Mouse (Mus musculus) layer of hippocampus, adult 8-10 months (tissue): ENCODE data around the gene Gabrb2. TPM values are rescaled to one million over a fixed set of nuclear protein-coding genes. Genes with fewer than 3 reads are reported as not detected.

Source experiments
- DNase-seq, 2 experiments: peaks; one replicate each; pipeline ENCODE4 v3.0.0; 2022; ENCODE audit warnings: low spot score in 2 of 2
- total RNA-seq, 4 experiments: library from RNA; stranded (reverse); gene quantifications; 2 replicates each; pipeline ENCODE4 v1.2.4; 2022

The Gabrb2 gene
- total RNA-seq: 100 to 1,000 TPM; 137 to 162 (median 148) TPM

GRCm38 (mm10) chr11:42418996-42419782 lies at the start of gene Gabrb2:
Gene Gabrb2, plus strand, starts transcription at chr11:42419757.
- peak; percentile 9 to 18 for DNase-seq

GRCm38 (mm10) chr11:42378983-42379382 lies 40.6 kb upstream of the Gabrb2 start:
- DNase-seq: no peak

GRCm38 (mm10) chr11:42386486-42386885 lies 33.1 kb upstream of the Gabrb2 start:
- DNase-seq: no peak

GRCm38 (mm10) chr11:42390682-42391290 lies 28.8 kb upstream of the Gabrb2 start:
- DNase-seq: peak; percentile 36 to 54

GRCm38 (mm10) chr11:42393451-42393850 lies 26.1 kb upstream of the Gabrb2 start:
- no peak for DNase-seq

- peak; percentile 54 to 64 for DNase-seq
Observed at GRCm38 (mm10) chr11:42419791-42420633, 455 bp downstream of the Gabrb2 start.

GRCm38 (mm10) chr11:42420634-42421470 lies 1.3 kb downstream of the Gabrb2 start:
- peak; percentile 52 to 69 for DNase-seq

GRCm38 (mm10) chr11:42423231-42423630 lies 3.7 kb downstream of the Gabrb2 start:
- DNase-seq: peak; percentile 23 to 33

GRCm38 (mm10) chr11:42431495-42431894 lies 11.9 kb downstream of the Gabrb2 start:
- no peak for DNase-seq

- no peak for DNase-seq
Observed at GRCm38 (mm10) chr11:42438978-42439377, 19.4 kb downstream of the Gabrb2 start.

GRCm38 (mm10) chr11:42443641-42444040 lies 24.1 kb downstream of the Gabrb2 start:
- DNase-seq: no peak

- no peak for DNase-seq
Observed at GRCm38 (mm10) chr11:42448929-42449328, 29.4 kb downstream of the Gabrb2 start.

- no peak for DNase-seq
Observed at GRCm38 (mm10) chr11:42464136-42464535, 44.6 kb downstream of the Gabrb2 start.

GRCm38 (mm10) chr11:42468381-42468780 lies 48.8 kb downstream of the Gabrb2 start:
- DNase-seq: no peak

- no peak for DNase-seq
Observed at GRCm38 (mm10) chr11:42474523-42474922, 55.0 kb downstream of the Gabrb2 start.

- no peak for DNase-seq
Observed at GRCm38 (mm10) chr11:42487625-42488024, 68.1 kb downstream of the Gabrb2 start.

- no peak for DNase-seq
Observed at GRCm38 (mm10) chr11:42501166-42501565, 81.6 kb downstream of the Gabrb2 start.

- no peak for DNase-seq
Observed at GRCm38 (mm10) chr11:42505436-42505835, 85.9 kb downstream of the Gabrb2 start.

- DNase-seq: no peak
Observed at GRCm38 (mm10) chr11:42505911-42506310, 86.4 kb downstream of the Gabrb2 start.

GRCm38 (mm10) chr11:42521960-42522359 lies 102.4 kb downstream of the Gabrb2 start:
- DNase-seq: no peak
